9 mouse cellular contexts compared by ENCODE assay signal in genomic region chr15:100375066-100375465, GRCm38 (mm10). TPM values are rescaled to one million over a fixed set of nuclear protein-coding genes. Genes with fewer than 3 reads are reported as not detected.
DNase-seq lines count a peak whose midpoint lies in the region; ATAC-seq lines count a peak whose summit lies in the region.
"Had no signal": no experiment of that assay in that cellular context is flagged by ENCODE, and none has a peak within 500 bp of the region (broad histone marks: within the 10 kb centered on the region; RNA-seq: fewer than 3 reads in every experiment).

No protein-coding gene starts in this region.

- peak; percentile 87 for DNase-seq in midbrain, embryonic 14.5 days
- DNase-seq in adipocyte (ENCODE audit: low spot score), result peak; percentile 74
- peak; percentile 41 to 69 for DNase-seq in cerebellum, postnatal 4 days (ENCODE audit: low spot score in 2 of 2)
- peak; percentile 73 for DNase-seq in heart, postnatal 4 days
- peak; percentile 72 to 85 for DNase-seq in left cerebral cortex, postnatal 25 days (ENCODE audit: low spot score in 2 of 2)
- DNase-seq in right cerebral cortex, adult 18-20 months, result peak; percentile 61

- 32% methylated on average over 5 of the region's 5 CpGs for WGBS in midbrain, embryonic 14.5 days
- 32% methylated on average over 5 of the region's 5 CpGs for WGBS in midbrain, embryonic 15.5 days

- H3K27ac ChIP-seq in midbrain, embryonic 14.5 days (replicated peaks; ENCODE audit: low read depth, low read length), result no peak overlapping the region
- H3K27ac ChIP-seq in midbrain, embryonic 15.5 days, result no peak overlapping the region
- H3K27ac ChIP-seq: heart, embryonic 13.5 days had no signal

- H3K4me3 ChIP-seq in midbrain, embryonic 14.5 days (replicated peaks; ENCODE audit: low read depth, low read length), result no peak overlapping the region
- H3K4me3 ChIP-seq in midbrain, embryonic 15.5 days, result no peak overlapping the region
- H3K4me3 ChIP-seq: heart, embryonic 13.5 days had no signal

- no peak overlapping the region for H3K4me2 ChIP-seq in midbrain, embryonic 14.5 days (ENCODE audit: low read length)
- H3K4me2 ChIP-seq in midbrain, embryonic 15.5 days, result no peak overlapping the region
- H3K4me2 ChIP-seq: heart, embryonic 13.5 days had no signal

- intact Hi-C loops in left cerebral cortex, postnatal 25 days (cut with DNase I), result no loop called here

- no peaks in the 10 kb centered on the region for H3K4me1 ChIP-seq in midbrain, embryonic 14.5 days (ENCODE audit: control insufficient read depth, insufficient read depth, low read length)
- H3K4me1 ChIP-seq in midbrain, embryonic 15.5 days, result no peaks in the 10 kb centered on the region
- H3K4me1 ChIP-seq: heart, embryonic 13.5 days had no signal

- no peaks in the 10 kb centered on the region for H3K27me3 ChIP-seq in midbrain, embryonic 14.5 days (ENCODE audit: control insufficient read depth, insufficient read depth, low read length)
- no peaks in the 10 kb centered on the region for H3K27me3 ChIP-seq in midbrain, embryonic 15.5 days (replicated peaks)
- H3K27me3 ChIP-seq: heart, embryonic 13.5 days had no signal

- H3K36me3 ChIP-seq in midbrain, embryonic 14.5 days (ENCODE audit: control insufficient read depth, insufficient read depth, low read length), result no peaks in the 10 kb centered on the region
- no peaks in the 10 kb centered on the region for H3K36me3 ChIP-seq in midbrain, embryonic 15.5 days (replicated peaks)
- H3K36me3 ChIP-seq: heart, embryonic 13.5 days had no signal

- no peak overlapping the region for H3K9ac ChIP-seq in midbrain, embryonic 14.5 days (replicated peaks; ENCODE audit: low read length)
- H3K9ac ChIP-seq in midbrain, embryonic 15.5 days, result no peak overlapping the region
- H3K9ac ChIP-seq: heart, embryonic 13.5 days had no signal

- no peaks in the 10 kb centered on the region for H3K9me3 ChIP-seq in midbrain, embryonic 14.5 days (ENCODE audit: control insufficient read depth, low read length)
- H3K9me3 ChIP-seq in midbrain, embryonic 15.5 days, result no peaks in the 10 kb centered on the region

- ATAC-seq in midbrain, embryonic 14.5 days (ENCODE audit: low FRiP score, low TSS enrichment), result no peak
- no peak for ATAC-seq in midbrain, embryonic 15.5 days (replicated peaks)
- ATAC-seq in erythroid progenitor cell, adult 5-6 weeks (replicated peaks; ENCODE audit: low FRiP score, poor library complexity, severe bottlenecking), result no peak

RNA-seq across cellular contexts. Expression of gene Higd1c, which starts 10.7 kb away (rescaled TPM):
- polyA plus RNA-seq in midbrain, embryonic 14.5 days (2014; fragmentation: Nextera tagmentation; extraction: Ambion mirVana), result not detected in 2 replicates
- not detected in 2 replicates for polyA plus RNA-seq in midbrain, embryonic 15.5 days (2015; fragmentation: Nextera tagmentation; extraction: Ambion mirVana)
- not detected for total RNA-seq in heart, postnatal 4 days (2021)
- not detected for total RNA-seq in left cerebral cortex, postnatal 25 days (2021)
- not detected in 2 replicates for total RNA-seq in erythroid progenitor cell, adult 5-6 weeks (2015; ENCODE audit: low replicate concordance)
- total RNA-seq in erythroid progenitor cell, adult 5-6 weeks (2017; ENCODE audit: low replicate concordance), result not detected in 2 replicates
- polyA plus RNA-seq: heart, embryonic 13.5 days had no signal

RNA-seq across cellular contexts. Expression of gene Mettl7a2, which starts 22.1 kb away (rescaled TPM):
- not detected in 2 replicates for polyA plus RNA-seq in midbrain, embryonic 14.5 days (2014; fragmentation: Nextera tagmentation; extraction: Ambion mirVana)
- not detected in 2 replicates for polyA plus RNA-seq in midbrain, embryonic 15.5 days (2015; fragmentation: Nextera tagmentation; extraction: Ambion mirVana)
- total RNA-seq in heart, postnatal 4 days (2021), result under 1 TPM in 1 of 2 experiments, not detected in 1; 0.27 TPM
- total RNA-seq in left cerebral cortex, postnatal 25 days (2021), result under 1 TPM; 0.27 to 0.30 TPM
- not detected in 2 replicates for total RNA-seq in erythroid progenitor cell, adult 5-6 weeks (2015; ENCODE audit: low replicate concordance)
- total RNA-seq in erythroid progenitor cell, adult 5-6 weeks (2017; ENCODE audit: low replicate concordance), result not detected in 2 replicates
- polyA plus RNA-seq: heart, embryonic 13.5 days had no signal

RNA-seq across cellular contexts. Expression of gene Methig1, which starts 22.1 kb away (rescaled TPM):
- 0.24 TPM in 1 of 2 replicates, not detected in the other for polyA plus RNA-seq in midbrain, embryonic 14.5 days (2014; fragmentation: Nextera tagmentation; extraction: Ambion mirVana)
- 0.11 and 0.13 TPM in 2 replicates for polyA plus RNA-seq in midbrain, embryonic 15.5 days (2015; fragmentation: Nextera tagmentation; extraction: Ambion mirVana)
- not detected for total RNA-seq in heart, postnatal 4 days (2021)
- total RNA-seq in left cerebral cortex, postnatal 25 days (2021), result not detected
- not detected in 2 replicates for total RNA-seq in erythroid progenitor cell, adult 5-6 weeks (2015; ENCODE audit: low replicate concordance)
- total RNA-seq in erythroid progenitor cell, adult 5-6 weeks (2017; ENCODE audit: low replicate concordance), result 0.91 TPM in 1 of 2 replicates, not detected in the other
- polyA plus RNA-seq: heart, embryonic 13.5 days had no signal

RNA-seq across cellular contexts. Expression of gene Mettl7a3, which starts 40.3 kb away (rescaled TPM):
- polyA plus RNA-seq in midbrain, embryonic 14.5 days (2014; fragmentation: Nextera tagmentation; extraction: Ambion mirVana), result not detected in 2 replicates
- polyA plus RNA-seq in midbrain, embryonic 15.5 days (2015; fragmentation: Nextera tagmentation; extraction: Ambion mirVana), result not detected in 2 replicates
- not detected for total RNA-seq in heart, postnatal 4 days (2021)
- total RNA-seq in left cerebral cortex, postnatal 25 days (2021), result under 1 TPM; 0.37 to 0.48 TPM
- not detected in 2 replicates for total RNA-seq in erythroid progenitor cell, adult 5-6 weeks (2015; ENCODE audit: low replicate concordance)
- total RNA-seq in erythroid progenitor cell, adult 5-6 weeks (2017; ENCODE audit: low replicate concordance), result not detected in 2 replicates
- polyA plus RNA-seq: heart, embryonic 13.5 days had no signal

RNA-seq across cellular contexts. Expression of gene Gm5475, which starts 46.9 kb away (rescaled TPM):
- not detected in 2 replicates for polyA plus RNA-seq in midbrain, embryonic 14.5 days (2014; fragmentation: Nextera tagmentation; extraction: Ambion mirVana)
- polyA plus RNA-seq in midbrain, embryonic 15.5 days (2015; fragmentation: Nextera tagmentation; extraction: Ambion mirVana), result 0.09 TPM in 2 replicates
- not detected for total RNA-seq in heart, postnatal 4 days (2021)
- not detected for total RNA-seq in left cerebral cortex, postnatal 25 days (2021)
- total RNA-seq in erythroid progenitor cell, adult 5-6 weeks (2015; ENCODE audit: low replicate concordance), result not detected in 2 replicates
- total RNA-seq in erythroid progenitor cell, adult 5-6 weeks (2017; ENCODE audit: low replicate concordance), result 0.51 TPM in 1 of 2 replicates, not detected in the other
